Mouse (Mus musculus) layer of hippocampus, postnatal 14 days (tissue): ENCODE data around the gene Clec2e. TPM values are rescaled to one million over a fixed set of nuclear protein-coding genes. Genes with fewer than 3 reads are reported as not detected.

Experiments
- DNase-seq, 2 experiments: peaks; one replicate each; pipeline ENCODE4 v3.0.0; 2021 to 2022; ENCODE audit warnings: low spot score in 2 of 2, mixed read lengths in 1 of 2
- total RNA-seq, 2 experiments: library from RNA; stranded (reverse); gene quantifications; 2 replicates each; pipeline ENCODE4 v1.2.3; 2021

Clec2e gene
- total RNA-seq, 2 experiments from 2014 or later, result not detected

DNA sequence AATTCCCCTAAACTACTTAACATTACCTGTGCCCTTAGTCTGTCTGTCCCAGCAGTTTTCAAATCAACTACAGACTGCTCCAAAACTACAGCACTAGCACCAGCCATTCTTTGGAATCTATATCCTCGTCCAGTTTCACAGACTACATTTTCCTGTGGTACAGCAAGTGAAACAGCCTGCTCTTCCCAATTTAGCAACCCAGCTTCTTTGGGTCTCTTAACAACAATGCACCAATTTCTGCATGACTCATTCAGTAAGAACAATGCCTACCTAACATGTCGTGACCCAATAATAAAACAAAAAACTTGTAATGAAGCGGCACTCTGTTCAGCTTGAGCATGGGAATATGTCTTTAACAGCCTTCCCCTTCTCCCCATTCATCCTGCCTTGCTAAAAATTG is 35.3 kb downstream of the Clec2e start:
- no peak for DNase-seq

DNA sequence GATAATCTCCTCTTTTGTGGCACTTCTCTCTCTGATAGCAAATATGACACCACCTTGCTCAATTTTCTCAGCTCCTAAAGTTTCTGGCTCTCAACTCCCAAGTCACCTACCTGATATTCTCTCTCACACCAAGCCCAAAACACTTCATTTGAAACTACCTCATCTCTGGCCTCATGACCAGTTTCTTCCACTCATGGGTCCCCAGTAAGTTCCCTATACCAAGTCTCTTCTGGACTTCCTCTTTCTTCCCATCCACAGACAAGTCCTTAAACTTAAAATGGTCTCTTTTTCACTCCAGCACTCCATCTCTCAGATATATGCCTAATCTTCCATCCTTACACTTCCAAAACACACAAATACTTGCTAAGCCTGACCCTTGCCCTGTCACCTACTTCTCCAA is 42.7 kb downstream of the Clec2e start:
- no peak for DNase-seq

DNA sequence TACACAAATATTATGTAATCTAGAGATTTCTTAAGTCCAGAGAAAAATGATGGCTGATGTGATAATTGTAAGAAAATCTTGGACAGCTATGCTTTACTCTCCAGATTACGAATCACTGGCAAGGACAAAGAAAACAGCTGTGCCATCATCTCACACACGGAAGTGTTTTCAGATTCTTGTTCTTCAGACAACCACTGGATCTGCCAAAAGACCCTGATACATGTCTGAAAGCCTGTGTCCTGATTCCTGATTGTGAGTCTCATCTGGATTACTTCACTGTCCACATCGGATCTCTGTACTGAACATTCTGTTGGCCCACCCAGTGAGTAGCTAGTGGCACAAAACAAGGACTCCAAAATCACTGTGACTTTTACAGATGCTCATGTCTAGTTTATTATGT is 44.5 kb downstream of the Clec2e start:
- DNase-seq, result no peak

DNA sequence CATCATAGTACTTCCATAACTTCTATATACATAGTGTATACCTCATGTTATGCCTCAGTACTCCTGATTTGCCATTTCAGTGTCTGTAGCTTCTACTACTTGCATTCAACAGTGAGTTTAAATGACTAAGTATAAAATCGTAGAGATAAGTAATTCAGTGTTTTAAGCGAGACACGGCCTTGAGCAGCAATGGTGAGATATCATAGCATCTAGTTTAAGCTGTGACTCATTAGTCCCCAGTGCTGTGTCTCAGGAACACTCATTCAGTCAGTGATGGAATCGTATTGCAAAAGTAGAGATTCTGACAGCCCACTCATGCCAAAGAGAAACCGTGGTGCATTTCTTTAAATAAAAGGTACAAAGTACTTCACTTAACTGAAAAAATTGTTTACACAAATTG is 49.0 kb downstream of the Clec2e start:
- no peak for DNase-seq

DNA sequence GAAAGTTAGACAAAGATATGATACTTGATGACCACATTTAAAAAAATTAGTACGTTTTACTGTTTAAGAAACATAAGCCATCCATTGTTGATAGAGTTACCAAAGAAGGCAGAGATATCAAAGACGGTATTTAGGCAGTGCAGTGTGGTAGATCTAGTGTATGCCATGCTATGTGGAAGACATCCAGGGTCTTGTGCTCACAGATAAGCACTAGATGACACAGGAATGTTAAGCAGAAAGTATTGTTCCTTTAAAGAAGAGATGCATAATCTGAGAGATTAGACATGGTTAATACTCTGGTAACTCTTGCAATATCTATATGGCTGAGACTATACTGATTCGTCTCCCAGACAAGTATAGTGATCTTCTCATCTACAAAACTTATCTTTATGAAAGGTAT is 49.6 kb downstream of the Clec2e start:
- DNase-seq, result no peak

DNA sequence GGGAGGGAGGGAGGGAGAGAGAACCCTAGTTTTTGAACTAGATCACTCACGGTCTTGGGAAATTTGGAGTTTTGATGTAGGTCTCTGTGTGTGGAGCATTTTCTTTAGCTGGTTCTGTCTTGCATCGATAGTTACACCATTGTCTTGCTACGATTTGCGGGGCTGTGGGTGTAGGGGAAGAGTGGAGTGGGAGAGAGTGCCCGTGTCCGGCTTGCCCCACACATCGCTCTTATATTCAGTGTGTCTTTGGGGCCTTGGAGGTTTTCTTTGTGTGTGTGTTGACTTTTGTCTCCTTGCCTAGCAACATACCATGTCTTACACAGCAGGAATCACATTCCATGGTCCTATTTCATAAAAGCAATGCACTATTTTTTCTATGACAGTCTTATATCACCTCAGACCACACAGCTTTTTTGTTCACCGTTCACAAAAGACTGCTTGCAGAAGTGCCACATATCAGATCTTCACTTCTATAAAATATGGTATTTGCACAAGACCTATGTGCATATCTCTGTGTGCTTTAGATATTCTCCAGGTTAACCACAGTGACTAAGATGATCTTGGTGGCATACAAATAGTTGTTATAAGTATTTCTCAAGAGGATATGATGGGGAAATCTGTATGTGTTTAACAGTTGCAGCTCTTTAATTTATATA is 51.0 kb downstream of the Clec2e start:
- no peak for DNase-seq

DNA sequence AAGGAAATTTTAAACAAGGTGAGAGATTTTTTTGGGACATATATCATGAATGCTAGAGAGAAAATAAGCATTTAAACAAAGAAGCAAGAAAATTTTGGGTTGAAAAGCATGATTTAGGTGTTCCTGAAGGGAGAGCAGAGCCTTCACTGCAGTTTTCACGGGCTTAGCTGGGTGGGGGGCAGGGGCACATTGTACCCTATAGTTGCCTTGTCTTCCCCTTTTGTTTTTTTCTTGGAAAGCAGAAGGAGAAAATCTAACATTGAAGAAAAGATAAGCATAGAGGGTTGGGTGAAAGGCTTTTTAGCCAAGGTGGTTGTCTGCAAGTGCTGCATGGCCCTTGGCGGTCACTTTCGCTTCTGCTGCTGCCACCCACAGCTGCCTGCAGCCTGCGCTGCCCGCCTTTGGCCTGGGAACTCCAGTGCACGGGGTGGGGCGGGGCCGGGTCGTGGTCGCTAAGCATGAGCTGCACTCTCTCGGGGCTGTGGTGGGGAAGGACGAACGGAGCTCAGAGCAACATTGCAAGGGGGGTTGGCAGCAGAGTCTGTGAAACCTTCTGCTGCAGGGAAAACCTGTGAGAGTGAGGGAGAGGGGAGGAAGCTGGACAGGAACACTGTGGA is 51.7 kb downstream of the Clec2e start:
- no peak for DNase-seq

DNA sequence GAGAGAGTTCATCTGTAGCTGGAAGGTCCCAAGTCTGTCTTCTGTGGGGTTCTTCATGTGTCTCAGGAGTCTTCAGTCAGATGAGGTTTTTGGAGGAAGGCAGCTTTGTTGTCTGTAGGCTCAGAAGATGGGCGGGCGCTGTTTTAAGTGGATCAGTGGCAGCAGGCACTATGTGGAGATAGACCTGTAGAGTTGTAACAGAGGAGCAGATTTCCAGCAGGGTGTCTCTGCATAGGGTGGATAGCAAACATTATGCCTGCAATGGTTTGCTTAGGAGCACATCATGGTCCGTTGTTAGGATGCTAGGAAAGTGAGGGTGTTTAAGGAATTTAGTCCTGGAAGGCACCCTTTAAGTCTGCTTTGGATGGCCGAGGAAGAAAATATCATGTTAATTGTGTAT is 52.3 kb downstream of the Clec2e start:
- DNase-seq, result no peak

DNA sequence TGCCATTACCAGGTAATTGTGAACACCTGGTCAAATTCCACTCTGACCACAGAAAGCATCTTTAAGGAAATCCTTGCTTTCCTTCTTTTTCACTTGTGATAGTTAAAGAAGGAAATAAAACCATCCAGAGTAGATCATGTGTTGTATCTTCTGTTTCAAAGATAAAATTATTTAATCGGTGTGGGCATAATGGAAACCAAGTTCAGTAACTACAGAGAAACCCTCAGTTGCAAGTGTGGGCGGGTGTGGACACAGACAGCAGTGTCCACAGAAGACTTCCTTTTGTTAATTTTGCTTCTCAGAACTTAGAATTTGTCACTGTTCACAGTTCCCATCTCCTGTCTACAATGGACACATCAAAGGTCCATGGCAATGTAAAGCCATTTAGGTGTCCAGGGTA is 55.1 kb downstream of the Clec2e start, which contains the start of gene Klrb1f:
Klrb1f (plus strand) TSS at position 301 of the 400 bp plus-strand sequence.
- DNase-seq, result no peak

DNA sequence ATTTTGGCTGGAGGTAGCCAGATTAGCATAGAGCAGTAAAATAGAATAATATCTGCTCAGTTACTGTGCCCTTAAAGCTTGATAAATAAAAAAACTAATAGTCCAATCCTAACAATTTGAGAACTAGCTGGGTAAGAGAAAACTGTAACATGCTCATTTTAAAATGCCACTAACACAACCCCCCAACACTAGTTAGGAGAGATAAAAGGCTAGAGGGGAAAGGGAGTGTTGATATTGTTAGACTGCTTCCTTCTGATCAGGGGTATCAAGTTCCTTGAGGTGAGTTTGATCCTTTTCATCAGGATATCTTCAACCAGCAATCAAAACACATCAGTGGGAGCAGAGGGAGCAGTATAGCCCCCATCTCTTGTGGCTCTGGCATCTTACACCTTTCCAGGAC is 58.2 kb downstream of the Clec2e start:
- no peak for DNase-seq

Other genes starting within 250 kb of the Clec2e start
- under 1 TPM in 1 of 2 experiments, not detected in 1; 0.23 TPM for gene Clec2i, start 213.3 kb downstream of the Clec2e start, total RNA-seq
- gene BC035044, start 209.8 kb downstream of the Clec2e start, total RNA-seq, result 1 to 10 TPM; 1.3 to 1.4 TPM
- gene Clec2g, start 166.5 kb downstream of the Clec2e start, total RNA-seq, result not detected
- gene Klrb1f, start 55.0 kb downstream of the Clec2e start, total RNA-seq, result not detected
- gene Clec2d, start 79.7 kb upstream of the Clec2e start, total RNA-seq, result 1 to 10 TPM; 6.9 to 7.6 TPM
- gene Cd69, start 174.5 kb upstream of the Clec2e start, total RNA-seq, result not detected
- not detected for gene 4922502D21Rik, start 230.9 kb upstream of the Clec2e start, total RNA-seq
- not detected for gene Clec12a, start 241.8 kb upstream of the Clec2e start, total RNA-seq